Mouse (Mus musculus) brain, embryonic 14.5 days (tissue): ENCODE measurements at regions not wholly inside any gene's neighbourhood (a gene's known extent, or its start where the extent isn't known, plus 50 kb on each side); places are given as distances from the start of the nearest gene placed in this dataset.

Experiments used
- CTCF ChIP-seq: fragments of 200-500 bp; IDR thresholded peaks from 2 replicates; pipeline ENCODE4 v1.5.1; 2012; ENCODE audit warnings: inconsistent platforms, mild to moderate bottlenecking, moderate library complexity, borderline replicate concordance; ENCODE audit not compliant: insufficient read depth, insufficient read length; ENCODE audit errors: extremely low read depth
- POLR2A ChIP-seq: fragments of 200-500 bp; IDR thresholded peaks from 2 replicates; pipeline ENCODE4 v1.6.1; 2012; ENCODE audit warnings: mild to moderate bottlenecking, inconsistent platforms, borderline replicate concordance; ENCODE audit not compliant: poor library complexity, insufficient read depth, insufficient read length, severe bottlenecking; ENCODE audit errors: extremely low read depth

- TF ChIP-seq CTCF (no peak), POLR2A (no peak)
These were observed 76.9 kb upstream of the Dcn start for GRCm38 (mm10) chr10:97402524-97402923.
